Mouse (Mus musculus): ENCODE results near the gene Nt5c2.

Gene Nt5c2

GRCm38 (mm10) chr19:46966330-46966729, 48.6 kb downstream of the Nt5c2 start:
- DNase-seq (ENCODE audit: low spot score in 2 of 2), result no peak

DNA sequence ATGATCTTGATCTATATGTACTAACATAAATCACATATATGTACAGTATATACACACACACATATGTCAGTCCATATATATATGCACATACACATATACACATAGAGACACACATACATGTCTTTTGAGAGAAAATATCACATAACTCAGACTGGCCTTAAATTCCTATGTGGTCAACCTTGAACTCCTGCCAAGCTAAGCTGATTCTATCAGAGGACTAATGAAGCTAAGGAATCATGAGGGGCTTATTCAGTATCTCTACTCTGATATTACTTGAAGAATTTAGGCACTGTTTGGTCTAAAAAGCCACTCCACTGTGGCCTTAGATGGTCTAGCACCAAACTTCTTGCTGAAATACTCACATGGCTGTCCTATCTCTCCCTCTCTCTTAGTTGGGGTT, 49.5 kb downstream of the Nt5c2 start:
- no peak for DNase-seq (ENCODE audit: low spot score in 2 of 2)

GRCm38 (mm10) chr19:46964353-46964752, 50.6 kb downstream of the Nt5c2 start:
- no peak for DNase-seq (ENCODE audit: low spot score in 2 of 2)

- DNase-seq (ENCODE audit: low spot score in 2 of 2), result no peak
Observed at GRCm38 (mm10) chr19:46963440-46963839, 51.5 kb downstream of the Nt5c2 start.

- no peak for DNase-seq (ENCODE audit: low spot score in 2 of 2)
Observed at GRCm38 (mm10) chr19:46962841-46963240, 52.1 kb downstream of the Nt5c2 start.

- DNase-seq (ENCODE audit: low spot score in 2 of 2), result peak; percentile 48 to 52
Observed at GRCm38 (mm10) chr19:46962171-46962772, 52.7 kb downstream of the Nt5c2 start.

GRCm38 (mm10) chr19:46961652-46962051, 53.3 kb downstream of the Nt5c2 start:
- DNase-seq (ENCODE audit: low spot score in 2 of 2), result peak; percentile 83 to 88

DNA sequence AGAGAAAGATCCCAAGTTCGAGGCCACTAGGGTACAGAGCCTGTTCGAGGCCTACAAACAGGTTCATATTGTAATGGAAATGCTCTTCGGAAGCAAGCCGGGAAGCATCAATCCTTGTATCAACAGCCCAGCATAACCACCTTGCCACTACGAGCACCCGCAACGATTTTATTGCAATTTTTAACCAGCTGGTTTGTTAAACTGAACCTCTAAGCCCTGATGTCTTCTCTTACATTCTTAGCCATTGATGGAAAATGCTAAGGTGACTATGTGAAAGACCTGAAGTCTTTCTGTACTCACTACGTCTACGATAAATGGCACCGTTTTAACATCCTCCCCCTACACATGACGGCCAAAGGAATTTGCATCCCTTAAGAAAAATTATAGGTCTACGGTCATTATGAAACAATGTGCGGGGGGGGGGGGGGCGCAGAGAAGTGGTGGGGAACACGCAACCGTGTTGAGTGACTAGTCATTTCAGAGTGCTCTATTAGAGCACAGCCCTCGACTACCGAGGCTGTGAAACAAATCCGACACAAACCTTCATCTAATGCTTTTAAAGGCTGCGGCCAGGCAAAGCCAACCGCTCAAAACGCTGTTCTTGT, 53.8 kb downstream of the Nt5c2 start:
- DNase-seq (ENCODE audit: low spot score in 2 of 2), result peak in 1 of 2 experiments; percentile 25

DNA sequence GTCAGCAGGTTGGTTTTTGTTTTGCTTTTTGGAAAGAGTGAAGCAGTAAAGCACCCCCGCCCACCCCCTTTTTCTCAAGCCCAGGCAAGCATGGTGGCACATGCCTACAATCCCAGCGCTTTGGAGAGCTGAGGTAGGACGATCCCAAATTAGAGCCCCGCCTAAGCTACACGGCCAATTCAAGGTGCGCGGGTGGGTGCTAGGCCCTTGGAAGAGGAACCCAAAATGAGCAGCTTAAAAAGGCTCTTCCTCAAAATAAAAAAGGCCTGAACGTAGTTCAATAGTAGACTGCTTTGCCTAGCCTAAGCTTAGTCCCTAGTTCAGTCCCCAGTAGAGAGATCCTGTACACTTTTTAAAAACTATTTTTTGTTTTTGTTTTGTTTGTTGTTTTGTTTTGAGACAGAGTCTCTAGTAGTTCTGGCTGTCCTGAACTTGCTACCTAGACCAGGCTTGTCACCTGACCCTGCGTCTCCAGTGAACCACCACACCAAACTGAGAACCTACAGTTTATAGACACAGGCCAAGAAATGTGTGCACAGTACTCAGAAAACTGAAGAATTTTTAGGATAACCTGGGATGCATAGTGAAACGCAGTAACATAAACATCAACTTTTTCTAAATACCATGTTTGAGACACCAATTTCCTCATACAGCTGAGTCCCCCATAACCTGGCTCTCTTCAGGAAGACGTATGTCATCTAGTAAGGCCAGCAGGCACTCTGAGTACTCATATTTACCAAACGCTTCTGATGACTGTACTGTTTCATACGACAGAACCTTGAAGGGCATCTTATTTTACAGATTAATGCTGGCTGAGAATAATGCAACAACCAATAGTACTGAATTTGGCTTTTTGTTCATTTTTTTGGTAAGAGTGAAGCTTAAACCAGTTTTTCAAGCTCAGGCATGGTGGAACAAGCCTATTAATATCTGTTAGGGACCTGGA, 54.6 kb downstream of the Nt5c2 start:
- peak in 1 of 2 experiments; percentile 39 for DNase-seq (ENCODE audit: low spot score in 2 of 2)

DNA sequence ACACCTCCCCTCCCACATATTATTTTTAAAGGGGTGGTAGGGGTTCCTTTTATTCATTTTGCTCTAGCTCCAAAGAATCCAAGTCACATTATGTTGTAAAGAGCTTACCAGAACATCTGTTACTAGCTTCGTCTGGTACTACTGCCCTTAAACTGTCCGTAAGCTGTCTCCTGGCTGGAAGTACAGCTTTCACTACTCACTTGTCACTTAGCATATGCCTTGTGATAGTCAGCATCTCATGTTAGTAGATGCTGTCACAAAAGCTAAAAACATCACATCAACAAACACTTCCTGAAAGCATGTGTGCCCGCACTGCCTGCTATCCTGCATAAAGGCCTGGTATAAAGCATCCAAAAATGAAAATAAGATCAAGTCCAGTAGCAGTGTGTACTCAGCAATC, 55.4 kb downstream of the Nt5c2 start:
- DNase-seq (ENCODE audit: low spot score in 2 of 2), result no peak

DNA sequence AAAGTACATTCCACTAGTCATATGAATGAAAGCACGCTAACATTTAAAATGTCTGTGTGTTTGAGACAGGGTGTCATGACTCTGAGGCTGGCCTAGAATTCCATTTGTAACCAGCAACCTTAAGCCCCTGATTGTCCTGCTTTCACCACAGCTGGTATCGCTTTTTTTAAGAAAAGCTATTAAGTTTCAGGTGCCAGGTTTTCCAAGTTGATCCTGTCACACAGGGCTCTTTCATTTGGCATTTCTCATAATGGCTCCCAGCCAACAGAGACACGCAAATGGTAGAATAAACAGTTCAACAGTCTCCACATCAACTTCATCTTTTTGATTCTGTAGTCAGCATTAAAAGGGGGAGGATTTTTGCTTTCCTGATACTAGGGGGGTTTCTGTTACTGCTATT, 56.4 kb downstream of the Nt5c2 start:
- DNase-seq (ENCODE audit: low spot score in 2 of 2), result no peak

- DNase-seq (ENCODE audit: low spot score in 2 of 2), result no peak
Observed at GRCm38 (mm10) chr19:46957971-46958370, 57.0 kb downstream of the Nt5c2 start.

DNA sequence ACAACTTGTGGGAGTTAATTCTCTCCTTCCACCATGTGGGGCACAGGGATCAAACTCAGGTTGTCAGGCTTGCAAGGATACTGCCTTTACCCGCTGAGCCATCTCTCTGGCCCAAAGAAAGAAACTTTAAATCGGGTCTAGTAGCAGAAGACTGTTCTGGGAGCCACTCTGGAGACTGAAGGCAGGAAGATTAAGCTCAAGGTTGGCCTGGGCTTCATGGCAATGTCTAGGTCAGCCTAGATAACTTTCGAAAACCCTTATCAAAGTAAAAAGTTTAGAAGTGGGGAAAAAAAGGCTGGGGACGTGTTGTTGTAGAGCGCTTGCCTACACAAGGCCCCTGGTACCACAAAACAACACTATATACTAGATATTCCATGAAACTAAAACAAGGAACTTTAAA, 58.0 kb downstream of the Nt5c2 start:
- DNase-seq (ENCODE audit: low spot score in 2 of 2), result no peak

- DNase-seq (ENCODE audit: low spot score in 2 of 2), result no peak
Observed at GRCm38 (mm10) chr19:46956410-46956809, 58.5 kb downstream of the Nt5c2 start.

GRCm38 (mm10) chr19:46955630-46956029, 59.3 kb downstream of the Nt5c2 start:
- DNase-seq (ENCODE audit: low spot score in 2 of 2), result no peak

DNA sequence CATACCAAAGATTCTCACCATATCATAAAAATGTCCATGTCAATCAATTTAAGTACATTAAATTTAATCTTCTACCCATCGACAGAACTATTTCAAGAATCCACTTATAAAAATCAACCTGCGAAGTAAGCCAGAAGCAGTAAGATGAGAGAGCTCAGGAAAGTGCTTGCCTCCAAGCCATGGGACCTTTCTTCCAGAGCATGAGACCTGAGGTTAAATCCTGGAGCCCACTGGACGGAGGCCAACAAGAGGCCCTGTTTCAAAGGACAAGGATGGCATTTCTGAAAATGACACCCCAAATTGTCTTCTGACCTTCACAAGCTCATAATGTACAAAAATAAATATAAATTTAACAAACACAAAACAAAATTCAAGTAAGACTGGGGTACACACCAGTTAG, 61.4 kb downstream of the Nt5c2 start:
- DNase-seq (ENCODE audit: low spot score in 2 of 2), result no peak

- no peak for DNase-seq (ENCODE audit: low spot score in 2 of 2)
Observed at GRCm38 (mm10) chr19:46952986-46953385, 62.0 kb downstream of the Nt5c2 start.

DNA sequence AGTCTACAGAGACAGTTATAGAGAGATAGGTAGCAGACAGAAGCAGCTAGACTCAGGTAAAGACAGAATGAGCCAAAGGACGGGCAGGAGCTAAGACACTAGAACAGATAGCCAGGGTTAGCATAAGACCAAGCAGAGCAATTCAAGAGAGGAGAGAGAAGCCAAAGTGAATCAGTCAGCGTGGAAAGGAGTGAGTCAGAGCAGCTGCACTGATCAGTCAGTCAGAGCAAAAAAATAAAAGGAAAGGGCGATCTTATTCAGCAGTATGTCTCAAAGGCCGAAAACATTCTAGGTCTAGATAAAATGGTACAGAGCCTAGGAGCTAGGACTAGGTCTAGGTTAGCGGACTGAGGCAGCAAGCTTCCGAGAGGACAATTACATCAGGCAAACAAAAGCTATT, 70.6 kb downstream of the Nt5c2 start:
- DNase-seq (ENCODE audit: low spot score in 2 of 2), result no peak

GRCm38 (mm10) chr19:46937173-46937572, 77.8 kb downstream of the Nt5c2 start:
- DNase-seq (ENCODE audit: low spot score in 2 of 2), result no peak

DNA sequence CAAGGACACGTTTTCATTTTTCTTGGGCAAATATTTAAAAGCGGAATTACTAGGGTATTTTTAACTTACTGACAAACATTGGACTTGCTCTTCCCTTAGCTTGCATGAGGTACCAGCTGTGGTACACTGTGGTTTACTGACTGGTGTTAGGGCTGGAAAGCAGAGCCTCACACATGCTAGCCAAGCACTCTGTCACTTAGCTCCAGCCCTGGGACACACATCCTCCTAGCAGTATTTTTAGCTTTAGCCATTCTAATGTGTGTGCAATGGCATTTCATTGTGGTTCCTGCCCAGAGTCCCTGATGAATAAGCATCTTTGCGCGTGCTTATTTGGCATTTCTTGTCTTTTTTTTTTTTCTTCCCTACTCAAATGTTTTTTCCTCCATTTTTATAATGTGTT, 80.9 kb downstream of the Nt5c2 start:
- no peak for DNase-seq (ENCODE audit: low spot score in 2 of 2)

DNA sequence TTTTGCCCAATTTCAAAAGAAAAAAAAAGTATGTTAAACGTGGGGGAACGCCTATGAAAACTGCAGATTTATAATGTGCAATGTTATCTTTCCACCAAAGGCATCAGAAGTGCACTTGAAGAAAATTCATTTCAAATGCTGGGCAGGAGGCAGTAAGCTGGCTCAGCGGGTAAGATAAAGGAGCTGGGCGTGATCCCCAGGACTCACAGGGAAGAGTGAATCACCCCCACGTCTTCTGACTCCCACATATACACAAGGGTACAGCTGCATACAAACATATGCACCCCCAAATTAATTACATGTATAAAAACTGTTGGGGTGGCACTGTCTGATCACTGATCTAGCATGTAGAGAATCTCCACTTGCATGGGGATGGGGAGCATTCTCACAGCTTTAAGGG, 82.3 kb downstream of the Nt5c2 start:
- DNase-seq (ENCODE audit: low spot score in 2 of 2), result no peak

DNA sequence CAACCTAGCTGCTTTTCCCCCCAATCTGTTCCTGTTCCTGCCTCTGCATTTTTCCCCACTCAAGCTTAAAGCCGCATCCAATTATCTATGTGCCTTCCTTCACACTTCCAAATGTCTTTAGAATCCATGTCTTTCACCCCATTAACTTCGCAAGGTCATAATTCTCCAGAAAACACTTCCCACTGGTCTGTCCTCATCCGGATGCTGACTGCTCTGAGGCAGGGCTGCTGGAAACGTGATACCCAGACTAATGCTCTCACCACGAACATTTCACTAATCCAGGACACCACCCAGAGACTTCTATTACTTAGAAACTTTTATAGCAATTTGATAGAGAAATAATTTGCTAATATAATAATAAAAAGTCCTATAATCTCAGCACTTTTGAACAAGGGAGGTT, 84.9 kb downstream of the Nt5c2 start:
- DNase-seq (ENCODE audit: low spot score in 2 of 2), result no peak

Measured in right cerebral cortex, adult 2 months (tissue).